Mouse (Mus musculus) ES-Bruce4 (cell line): ENCODE data around the gene Acsl6. TPM values are rescaled to one million over a fixed set of nuclear protein-coding genes. Genes with fewer than 3 reads are reported as not detected.

Experiments used
- H3K27ac ChIP-seq: 2 replicates; pipeline ENCODE4 v1.5.1; 2012; ENCODE audit warnings: low read length, inconsistent platforms; ENCODE audit not compliant: insufficient read depth
- H3K27me3 ChIP-seq: 2 replicates; pipeline ENCODE4 v1.6.1; 2012; ENCODE audit warnings: mild to moderate bottlenecking, low read length, inconsistent platforms; ENCODE audit not compliant: control insufficient read depth, poor library complexity, insufficient read depth, severe bottlenecking
- H3K36me3 ChIP-seq: 2 replicates; pipeline ENCODE4 v1.6.1; 2012; ENCODE audit warnings: inconsistent platforms, mild to moderate bottlenecking, low read length, moderate library complexity; ENCODE audit not compliant: control insufficient read depth, poor library complexity, insufficient read depth, severe bottlenecking
- H3K4me1 ChIP-seq: one replicate; pipeline ENCODE4 v1.8.1; 2011; ENCODE audit warnings: low read length; ENCODE audit not compliant: control insufficient read depth, insufficient read depth
- H3K4me3 ChIP-seq: 2 replicates; pipeline ENCODE4 v1.5.1; 2011; ENCODE audit warnings: low read depth, mild to moderate bottlenecking, low read length
- H3K9ac ChIP-seq: 2 replicates; pipeline ENCODE4 v1.6.1; 2012; ENCODE audit warnings: low read depth, mild to moderate bottlenecking, inconsistent platforms; ENCODE audit not compliant: poor library complexity, severe bottlenecking
- H3K9me3 ChIP-seq: replicated peaks from 2 replicates; pipeline ENCODE4 v1.6.1; 2012; ENCODE audit warnings: mild to moderate bottlenecking, low read length, inconsistent platforms; ENCODE audit not compliant: control insufficient read depth, poor library complexity, insufficient read depth, severe bottlenecking
- CTCF ChIP-seq: IDR thresholded peaks from one replicate; pipeline ENCODE4 v1.8.1; 2011; ENCODE audit warnings: low read depth, low read length
- EP300 ChIP-seq: IDR thresholded peaks from 2 replicates; pipeline ENCODE4 v1.6.1; 2011; ENCODE audit warnings: low read depth, low read length; ENCODE audit not compliant: insufficient read depth
- POLR2A ChIP-seq: IDR thresholded peaks from one replicate; pipeline ENCODE4 v1.8.1; 2011; ENCODE audit warnings: low read length; ENCODE audit not compliant: insufficient read depth
- polyA plus RNA-seq: library from polyadenylated mRNA; stranded (reverse); fragments of >200 nt; gene quantifications from 2 replicates; pipeline ENCODE4 v1.2.4, GENCODE M21; 2011; ENCODE audit warnings: low read depth; ENCODE audit not compliant: missing spikeins, insufficient read depth, insufficient read length

Acsl6 gene
- polyA plus RNA-seq, 1 experiment = 3.4 TPM

DNA sequence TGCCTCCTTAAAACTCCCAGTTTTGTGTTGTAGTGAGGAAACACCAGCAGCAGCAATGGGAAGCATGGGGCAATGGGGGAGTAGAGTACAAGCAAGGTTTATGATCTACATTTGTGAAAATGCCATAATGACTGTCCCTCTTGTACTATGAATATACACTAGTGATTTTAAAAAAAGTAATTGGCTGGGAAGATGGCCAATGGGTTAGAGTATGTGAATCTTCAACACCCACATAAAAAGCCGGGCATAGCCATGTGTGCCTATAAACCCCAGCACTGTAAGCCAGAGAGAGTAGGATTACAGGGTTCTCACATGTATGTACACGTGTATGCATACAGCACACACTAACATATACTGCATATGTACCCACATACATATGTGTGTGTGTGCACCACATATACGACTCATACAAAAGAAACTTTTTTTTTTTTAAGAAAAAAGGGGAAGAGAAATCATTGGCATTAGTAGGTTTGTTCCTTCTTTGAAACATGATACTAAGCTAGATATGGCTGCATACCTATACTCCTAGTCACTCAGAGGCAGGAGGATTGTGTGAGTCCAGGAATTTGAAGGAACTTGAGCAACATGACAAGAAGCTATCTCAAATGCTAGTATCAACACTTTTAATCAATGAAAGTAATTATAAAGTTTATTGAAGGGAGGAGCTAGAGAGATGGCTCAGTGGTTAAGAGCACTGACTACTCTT lies 34.3 kb upstream of the Acsl6 start:
- Histone ChIP-seq H3K9me3 (no peaks in the 10 kb centered on the region), H3K9ac (no peak overlapping the region), H3K4me1 (no peaks in the 10 kb centered on the region), H3K4me3 (no peak overlapping the region), H3K27ac (no peak overlapping the region), H3K36me3 (no peaks in the 10 kb centered on the region), H3K27me3 (no peaks in the 10 kb centered on the region)
- TF ChIP-seq CTCF (no peak), POLR2A (no peak), EP300 (no peak)

GRCm38 (mm10) chr11:54271437-54271949 lies 32.1 kb upstream of the Acsl6 start:
- no peaks in the 10 kb centered on the region for H3K36me3 ChIP-seq
- TF ChIP-seq EP300 = no peak
- TF ChIP-seq POLR2A = no peak
- TF ChIP-seq CTCF = no peak
- H3K4me1 ChIP-seq = no peaks in the 10 kb centered on the region
- no peak overlapping the region for H3K9ac ChIP-seq
- H3K4me3 ChIP-seq = no peak overlapping the region
- no peak overlapping the region for H3K27ac ChIP-seq
- H3K27me3 ChIP-seq = no peaks in the 10 kb centered on the region
- H3K9me3 ChIP-seq = no peaks in the 10 kb centered on the region

DNA sequence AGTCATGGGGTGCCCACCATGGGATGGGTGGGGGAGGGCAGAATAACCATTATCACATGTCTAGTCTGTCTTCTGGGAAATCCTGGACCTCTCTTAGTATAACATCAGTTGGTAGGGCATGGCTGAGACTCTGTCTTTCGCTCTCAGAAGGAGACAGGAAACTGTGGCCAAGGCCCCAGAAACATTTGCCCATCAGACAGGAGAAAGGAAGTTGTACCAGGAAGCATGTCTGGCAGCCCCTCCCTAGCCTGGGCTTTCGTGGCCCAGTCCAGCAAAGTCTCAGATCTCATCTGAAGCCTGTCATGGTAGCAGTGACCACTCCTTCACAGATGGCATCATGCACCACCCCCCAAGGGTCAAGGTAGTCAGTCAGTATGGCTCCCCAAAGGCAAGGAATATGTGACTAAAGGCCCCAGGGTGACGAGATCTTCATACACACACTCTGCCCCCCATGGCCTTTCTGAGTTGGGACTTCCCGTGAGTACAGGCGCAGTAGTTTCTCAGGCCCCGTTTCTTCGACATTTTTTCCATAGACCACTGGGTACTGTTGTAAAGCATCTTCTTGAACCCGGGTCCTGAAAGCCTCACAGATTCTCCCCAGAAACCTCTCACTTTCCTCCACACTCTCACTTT lies 15.7 kb upstream of the Acsl6 start:
- Histone ChIP-seq H3K4me1 (no peaks in the 10 kb centered on the region), H3K27ac (no peak overlapping the region), H3K4me3 (no peak overlapping the region), H3K36me3 (no peaks in the 10 kb centered on the region), H3K9me3 (no peaks in the 10 kb centered on the region), H3K27me3 (peaks cover 1% of the 10 kb centered on the region; the same call in 1 of the 2 replicates), H3K9ac (no peak overlapping the region)
- TF ChIP-seq EP300 (no peak), POLR2A (no peak), CTCF (no peak)

GRCm38 (mm10) chr11:54292163-54292562 lies 11.4 kb upstream of the Acsl6 start:
- Histone ChIP-seq H3K4me1 (no peaks in the 10 kb centered on the region), H3K27ac (no peak overlapping the region), H3K4me3 (no peak overlapping the region), H3K9me3 (no peaks in the 10 kb centered on the region), H3K27me3 (no peaks in the 10 kb centered on the region; the same call in 1 of the 2 replicates), H3K36me3 (no peaks in the 10 kb centered on the region), H3K9ac (no peak overlapping the region)
- TF ChIP-seq POLR2A (no peak), CTCF (no peak), EP300 (no peak)

GRCm38 (mm10) chr11:54293980-54294807 lies 9.4 kb upstream of the Acsl6 start:
- Histone ChIP-seq H3K27ac (no peak overlapping the region), H3K9ac (no peak overlapping the region), H3K27me3 (no peaks in the 10 kb centered on the region; the same call in 1 of the 2 replicates), H3K4me3 (no peak overlapping the region), H3K9me3 (no peaks in the 10 kb centered on the region), H3K36me3 (no peaks in the 10 kb centered on the region), H3K4me1 (no peaks in the 10 kb centered on the region)
- TF ChIP-seq EP300 = no peak
- no peak for TF ChIP-seq CTCF
- TF ChIP-seq POLR2A = no peak

GRCm38 (mm10) chr11:54295971-54296370 lies 7.6 kb upstream of the Acsl6 start:
- no peak overlapping the region for H3K4me3 ChIP-seq
- H3K9me3 ChIP-seq = no peaks in the 10 kb centered on the region
- no peak overlapping the region for H3K27ac ChIP-seq
- no peak overlapping the region for H3K9ac ChIP-seq
- H3K27me3 ChIP-seq = no peaks in the 10 kb centered on the region; the same call in 1 of the 2 replicates
- TF ChIP-seq EP300 = no peak
- no peak for TF ChIP-seq CTCF
- TF ChIP-seq POLR2A = no peak
- H3K4me1 ChIP-seq = no peaks in the 10 kb centered on the region
- no peaks in the 10 kb centered on the region for H3K36me3 ChIP-seq
